Mouse (Mus musculus) CD8-positive naive resting alpha-beta T cell, adult 2 months (primary cell): ENCODE results near the gene B3gnt8.

Experiments
- DNase-seq, 2 experiments: peaks; one replicate each; pipeline ENCODE4 v3.0.0; 2022; ENCODE audit warnings: low read depth in 2 of 2, low spot score in 2 of 2

B3gnt8 gene

GRCm38 (mm10) chr7:25626509-25627430, at the start of gene B3gnt8:
Gene B3gnt8 (plus strand): TSS chr7:25626654.
- DNase-seq, result no peak

DNA sequence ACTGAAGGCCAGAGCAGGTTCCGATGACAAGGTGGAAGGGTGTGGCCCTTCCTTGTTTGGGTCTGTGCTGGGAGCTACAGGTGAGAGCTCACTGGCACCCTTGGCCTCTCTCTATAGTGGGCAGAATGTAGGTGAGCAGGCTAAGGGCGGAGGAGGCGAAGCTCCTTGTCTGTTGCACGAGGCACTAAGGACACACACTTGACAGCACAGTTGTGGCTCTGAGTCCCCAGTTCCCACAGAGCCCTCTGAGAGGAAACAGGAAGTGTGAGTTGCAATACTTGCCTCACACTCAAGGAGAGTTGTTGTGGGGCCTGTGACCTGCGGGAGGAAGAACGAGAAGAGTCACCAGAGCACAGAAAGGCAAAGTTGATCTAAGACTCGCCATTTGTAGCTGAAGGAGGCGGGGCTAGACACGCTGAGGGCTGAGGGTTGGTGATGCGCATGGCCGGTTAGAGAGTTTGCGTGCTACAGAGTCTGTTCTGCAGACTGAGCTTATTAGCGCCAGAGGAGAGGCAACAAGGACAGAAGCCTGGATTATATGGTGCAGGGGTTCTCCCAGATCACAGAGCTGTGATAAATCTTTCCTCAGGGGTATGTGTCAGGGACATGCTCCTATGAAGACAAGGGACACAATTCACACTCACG, 49.5 kb upstream of the B3gnt8 start:
- peak; percentile 17 to 30 for DNase-seq

DNA sequence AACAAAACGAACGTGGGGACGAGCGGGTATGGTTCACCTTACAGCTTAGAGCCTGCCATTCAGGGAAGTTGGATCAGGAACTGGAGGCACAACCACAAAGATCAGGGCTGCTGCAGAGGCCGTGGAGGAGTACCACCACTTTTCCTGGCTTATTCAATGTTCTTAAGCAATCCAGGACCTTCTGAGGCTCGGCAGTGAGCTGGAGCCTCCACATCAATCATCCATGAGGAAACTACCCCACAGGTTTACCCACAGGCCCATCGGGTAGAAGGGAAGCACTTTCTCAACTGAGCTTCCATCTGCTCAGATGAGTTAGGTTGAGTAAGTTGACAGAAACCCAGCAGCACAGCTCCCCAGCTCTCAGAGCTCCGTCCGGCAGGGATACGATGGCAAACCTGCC, 47.0 kb upstream of the B3gnt8 start:
- DNase-seq, result no peak

DNA sequence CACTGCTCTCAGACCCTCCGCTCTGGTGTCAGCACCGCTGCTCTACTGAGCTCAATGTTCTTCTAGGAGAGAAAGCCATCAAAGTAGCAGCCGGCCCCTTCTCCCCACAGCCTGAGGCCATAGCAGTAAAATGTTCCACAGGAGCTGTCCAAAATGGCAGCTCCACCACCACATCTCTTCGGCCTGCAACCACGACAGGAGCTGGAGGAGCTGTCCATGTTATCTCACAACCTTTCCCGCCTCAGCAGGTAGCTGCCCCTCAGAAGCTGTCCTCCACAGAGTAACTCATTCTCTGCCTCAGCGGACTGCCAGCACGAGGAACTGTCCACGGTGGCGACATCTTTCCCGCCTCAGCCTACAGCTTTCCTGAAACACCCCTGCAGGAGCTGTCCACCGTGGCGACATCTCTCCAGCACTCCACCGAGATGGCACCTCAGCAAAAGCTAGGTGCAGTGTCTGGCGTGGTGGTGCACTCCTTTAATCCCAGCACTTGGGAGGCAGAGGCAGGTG, 44.1 kb upstream of the B3gnt8 start:
- DNase-seq, result no peak

DNA sequence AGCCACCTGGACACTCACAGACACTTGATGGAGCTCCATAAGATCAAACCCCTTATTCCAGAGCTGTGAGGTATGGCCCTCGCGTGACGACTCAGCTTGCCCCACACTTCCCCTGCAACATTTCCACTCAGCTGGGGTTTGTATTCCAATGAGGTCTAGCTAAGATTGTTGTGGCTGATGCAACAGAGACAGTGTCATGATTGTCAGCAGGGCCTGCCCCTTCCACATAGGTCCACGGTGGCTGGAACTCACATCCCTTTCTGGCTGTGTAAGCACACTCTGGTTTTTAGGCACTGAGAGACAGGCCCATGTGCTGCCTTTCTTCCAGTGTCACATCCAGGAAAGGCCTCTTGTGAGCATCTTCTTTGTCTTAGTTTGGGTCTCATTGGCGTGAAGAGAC, 41.8 kb upstream of the B3gnt8 start:
- DNase-seq, result no peak

DNA sequence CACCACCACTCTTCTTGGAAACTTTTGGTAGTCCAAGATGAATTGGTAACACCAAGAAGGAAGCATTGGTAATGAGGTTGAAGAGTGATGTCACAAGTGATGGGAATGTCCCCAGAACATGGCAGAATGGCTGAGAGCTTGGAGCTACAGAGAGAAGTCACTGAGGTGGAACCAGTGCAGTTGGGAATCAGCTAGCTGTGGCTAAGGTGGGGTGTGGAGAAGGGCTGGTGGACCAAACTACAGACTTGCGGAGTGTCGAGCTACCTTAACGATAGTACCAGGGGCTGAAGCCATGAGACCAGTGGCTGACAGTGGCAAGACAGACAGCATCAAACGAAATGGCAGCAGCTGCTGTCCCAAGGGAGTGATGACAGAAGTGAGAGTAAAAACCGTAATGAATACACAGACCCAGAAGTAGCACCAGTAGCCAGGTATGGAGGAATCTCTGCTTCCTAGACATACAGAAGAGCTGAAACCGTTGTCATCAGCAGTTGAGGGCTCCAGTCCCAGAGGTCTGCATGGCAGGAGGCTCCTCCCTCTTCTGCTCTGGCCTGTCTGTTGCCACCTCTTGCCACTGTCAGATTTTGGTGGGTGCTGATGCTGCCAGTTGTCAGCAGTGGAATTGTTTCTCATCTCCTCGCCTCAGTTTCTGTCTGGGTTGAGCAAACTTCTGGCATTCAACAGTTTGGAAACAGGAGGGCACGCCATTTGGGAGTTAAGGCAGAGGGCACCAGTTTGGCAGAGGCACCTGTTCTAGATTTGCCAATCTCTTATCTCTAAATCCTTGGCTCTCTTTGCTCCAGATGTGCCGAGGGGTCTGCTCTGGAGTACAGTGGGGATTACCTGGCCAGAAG, 40.9 kb upstream of the B3gnt8 start:
- no peak for DNase-seq

- no peak for DNase-seq
These were observed 35.2 kb upstream of the B3gnt8 start for GRCm38 (mm10) chr7:25591226-25591625.

DNA sequence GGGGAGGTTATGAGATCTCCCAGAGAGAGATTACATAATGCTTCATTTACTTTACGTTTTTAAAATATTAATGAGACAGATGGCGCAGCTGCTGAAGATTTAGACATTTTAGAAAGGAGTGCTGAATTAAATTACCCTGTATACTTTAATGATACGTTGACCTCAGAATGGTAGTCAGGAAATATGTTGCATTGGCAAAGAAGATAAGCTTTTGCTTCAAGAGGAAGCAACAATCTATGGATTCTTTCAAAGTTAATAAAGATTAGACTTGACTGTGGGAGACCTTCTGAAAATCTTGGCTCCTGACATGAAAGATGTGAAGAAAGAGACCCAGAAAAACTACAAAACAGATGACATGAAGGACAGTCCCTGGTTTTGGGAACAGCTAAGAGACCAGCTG, 32.6 kb upstream of the B3gnt8 start:
- no peak for DNase-seq

- peak; percentile 74 to 79 for DNase-seq
These were observed 26.8 kb upstream of the B3gnt8 start for GRCm38 (mm10) chr7:25599663-25600062.

GRCm38 (mm10) chr7:25600666-25601065, 25.8 kb upstream of the B3gnt8 start:
- no peak for DNase-seq

DNA sequence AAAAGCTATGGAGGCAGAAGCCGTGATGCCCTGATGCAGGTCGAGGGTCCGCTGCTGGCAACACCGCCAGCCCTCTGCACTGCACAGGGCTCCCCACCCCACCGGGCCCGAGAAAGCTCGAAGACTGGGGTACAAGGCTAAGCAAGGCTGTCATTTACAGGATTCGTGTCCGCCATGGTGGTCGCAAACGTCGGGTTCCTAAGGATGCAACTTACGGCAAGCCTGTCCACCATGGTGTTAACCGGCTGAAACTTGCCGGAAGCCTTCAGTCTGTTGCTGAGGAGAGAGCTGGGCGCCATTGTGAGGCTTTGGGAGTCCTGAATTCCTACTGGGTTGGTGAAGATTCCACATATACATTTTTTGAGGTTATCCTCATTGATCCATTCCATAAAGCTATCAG, 25.1 kb upstream of the B3gnt8 start:
- no peak for DNase-seq

- no peak for DNase-seq
These were observed 19.8 kb upstream of the B3gnt8 start for GRCm38 (mm10) chr7:25606625-25607063.

- DNase-seq, result no peak
These were observed 19.3 kb upstream of the B3gnt8 start for GRCm38 (mm10) chr7:25607196-25607595.

DNA sequence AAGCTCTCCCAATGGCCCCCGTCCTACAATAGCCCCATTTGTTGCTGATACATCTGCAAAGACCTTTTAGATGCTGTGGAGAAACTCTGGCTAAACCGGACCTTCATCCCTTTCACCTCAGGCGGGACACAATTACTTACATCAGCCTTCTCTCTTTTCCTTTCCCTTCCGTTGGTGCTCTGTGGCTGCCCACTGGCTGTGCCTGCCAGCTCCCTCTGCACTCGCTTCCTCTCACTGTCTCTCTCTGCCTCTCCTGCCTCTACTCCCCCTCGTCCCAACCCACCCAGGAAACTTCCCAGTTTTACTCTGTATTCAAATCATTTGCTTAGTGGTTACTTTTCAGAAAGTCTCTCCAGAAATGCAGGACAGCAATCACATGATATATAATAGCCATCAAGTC, 16.4 kb upstream of the B3gnt8 start:
- no peak for DNase-seq

DNA sequence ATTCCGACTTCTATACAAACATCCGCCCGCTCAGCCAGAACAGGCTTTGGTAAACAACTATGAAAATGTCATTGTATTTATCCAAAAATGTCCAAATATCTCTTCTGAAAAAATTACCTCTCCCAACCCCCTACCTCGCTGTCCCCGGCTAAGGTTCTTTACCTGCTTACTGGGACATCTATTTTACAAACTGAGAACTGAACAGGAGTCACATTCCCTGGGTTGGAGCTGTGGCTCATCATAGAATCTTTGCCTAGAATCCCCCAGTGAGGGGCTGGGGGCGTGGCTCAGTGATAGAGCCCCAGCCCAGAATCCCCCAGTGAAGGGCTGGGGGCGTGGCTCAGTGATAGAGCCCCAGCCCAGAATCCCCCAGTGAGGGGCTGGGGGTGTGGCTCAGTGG, 15.0 kb upstream of the B3gnt8 start:
- DNase-seq, result no peak

DNA sequence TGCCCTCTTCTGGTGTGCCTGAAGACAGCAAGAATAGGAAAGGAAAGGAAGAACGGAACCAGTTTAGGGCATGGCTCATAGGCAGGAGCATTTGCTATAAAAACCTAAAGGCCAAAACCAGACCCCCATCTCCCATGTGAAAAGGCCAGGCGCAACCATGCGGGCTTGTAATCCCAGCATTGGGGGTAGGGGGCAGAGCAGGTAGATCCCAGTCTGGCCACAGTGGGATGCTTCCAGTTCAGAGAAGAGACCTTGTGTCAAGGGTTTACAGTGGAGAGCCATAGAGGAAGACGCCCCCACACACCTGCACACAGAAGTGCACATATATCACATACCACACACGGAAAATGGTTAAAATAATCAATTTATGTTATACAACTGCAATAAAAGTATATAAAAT, 12.4 kb upstream of the B3gnt8 start:
- no peak for DNase-seq

DNA sequence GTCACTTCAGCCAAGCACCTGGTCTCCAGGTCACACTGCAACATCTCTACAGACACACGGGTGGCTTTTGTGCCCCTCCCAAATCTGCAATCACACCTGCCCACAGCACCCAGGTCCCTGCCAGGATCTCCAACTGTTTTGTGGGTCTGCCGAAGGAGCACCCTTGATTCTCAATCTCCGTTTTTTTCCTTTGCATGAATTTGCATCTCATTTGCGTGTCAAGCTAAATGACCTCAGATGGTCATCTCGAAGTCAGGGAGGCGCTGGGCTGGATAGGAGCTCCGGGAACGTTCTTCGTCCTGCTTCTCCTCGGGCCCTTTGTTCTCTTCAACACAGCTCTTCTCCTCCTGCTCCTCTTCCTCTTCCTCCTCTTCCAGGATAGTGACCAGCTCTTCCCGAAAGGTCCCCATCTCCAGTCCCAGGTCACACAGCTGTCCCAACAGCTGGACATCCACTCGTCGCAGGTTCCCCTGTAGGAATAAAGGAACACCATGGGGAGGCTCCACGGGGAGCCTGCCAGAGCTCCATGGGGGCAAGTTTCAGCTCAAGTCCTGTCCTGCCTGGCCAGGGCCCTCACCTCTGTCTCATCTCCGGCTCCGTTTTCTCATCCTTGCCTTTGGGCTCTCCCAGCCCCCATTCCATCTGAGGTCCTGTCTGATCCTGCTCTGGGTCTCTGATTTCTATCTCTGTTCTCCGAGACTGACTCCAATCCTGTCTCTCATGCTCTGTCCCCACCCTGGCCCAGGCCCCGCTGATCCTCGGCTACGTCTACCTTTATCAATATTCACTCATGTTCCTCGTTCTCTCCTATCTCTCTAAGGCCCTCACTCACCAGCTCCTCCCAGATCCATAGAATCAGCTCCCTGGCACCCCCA, 11.4 kb upstream of the B3gnt8 start:
- DNase-seq, result no peak

DNA sequence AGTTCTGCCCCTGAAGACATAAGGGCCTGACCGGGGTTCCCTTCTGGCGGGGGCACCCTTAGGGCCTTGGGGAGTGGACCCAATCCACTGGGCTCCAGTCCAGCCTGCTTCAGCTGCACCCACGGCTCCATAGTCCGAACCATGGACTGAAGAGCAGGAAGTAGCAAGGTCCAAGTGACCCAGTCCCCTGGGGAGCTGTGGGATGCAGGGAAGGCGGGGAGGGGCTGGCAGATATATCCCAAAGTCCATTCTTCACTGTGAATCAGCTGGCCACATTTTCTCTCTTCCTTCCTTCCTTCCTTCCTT, 10.8 kb upstream of the B3gnt8 start, which contains the start of gene Erich4:
Gene Erich4, minus strand, starts transcription at position 187 of the 306 bp plus-strand sequence.
- DNase-seq, result no peak

GRCm38 (mm10) chr7:25617376-25618160, 8.9 kb upstream of the B3gnt8 start:
- DNase-seq, result no peak
